Mouse (Mus musculus) midbrain, embryonic 16.5 days (tissue): ENCODE data around the gene Fbf1. TPM values are rescaled to one million over a fixed set of nuclear protein-coding genes. Genes with fewer than 3 reads are reported as not detected.
A peak's percentile ranks its signal among the peaks of the same experiment; 100 is the strongest.

ENCODE experiments used
- ATAC-seq: fragments of 200-750 bp; cut with Nextera tagmentation; 2 replicates; pipeline ENCODE4 v1.8.0; 2017; ENCODE audit warnings: moderate TSS enrichment
- H3K27ac ChIP-seq: fragments of 300-500 bp; sonication (generic); 2 replicates; pipeline ENCODE4 v1.5.1; 2014; ENCODE audit warnings: mild to moderate bottlenecking, low read length, mixed read lengths
- H3K27me3 ChIP-seq: fragments of 300-500 bp; sonication (generic); 2 replicates; pipeline ENCODE4 v1.6.1; 2014; ENCODE audit warnings: low read depth, low read length, mixed read lengths; ENCODE audit not compliant: control insufficient read depth, insufficient read depth
- H3K36me3 ChIP-seq: fragments of 300-500 bp; sonication (generic); 2 replicates; pipeline ENCODE4 v1.6.1; 2014; ENCODE audit warnings: mild to moderate bottlenecking, low read length, moderate library complexity, mixed read lengths; ENCODE audit not compliant: control insufficient read depth, insufficient read depth
- H3K4me1 ChIP-seq: fragments of 300-500 bp; sonication (generic); 2 replicates; pipeline ENCODE4 v1.6.1; 2014; ENCODE audit warnings: mild to moderate bottlenecking, low read length, mixed read lengths; ENCODE audit not compliant: control insufficient read depth, insufficient read depth
- H3K4me2 ChIP-seq: fragments of 300-500 bp; sonication (generic); 2 replicates; pipeline ENCODE4 v1.6.1; 2014; ENCODE audit warnings: mild to moderate bottlenecking, low read length, mixed read lengths
- H3K4me3 ChIP-seq: fragments of 300-500 bp; sonication (generic); 2 replicates; pipeline ENCODE4 v1.5.1; 2014; ENCODE audit warnings: low read depth, mild to moderate bottlenecking, low read length, moderate library complexity, mixed read lengths
- H3K9ac ChIP-seq: fragments of 300-500 bp; sonication (generic); 2 replicates; pipeline ENCODE4 v1.6.1; 2014; ENCODE audit warnings: low read depth, low read length, mixed read lengths
- H3K9me3 ChIP-seq: fragments of 300-500 bp; sonication (generic); replicated peaks from 2 replicates; pipeline ENCODE4 v1.6.1; 2014; ENCODE audit warnings: mild to moderate bottlenecking, low read length, mixed read lengths; ENCODE audit not compliant: control insufficient read depth, poor library complexity, severe bottlenecking
- WGBS: fragments of 180-500 bp; shearing (Covaris S2); extraction: QIAGEN DNeasy Blood & Tissue Kit; methylation state at CpG from one replicate; pipeline ENCODE4 v1.1.7; 2014; 5-methylcytosine and 5-hydroxymethylcytosine counted together
- polyA plus RNA-seq: library from polyadenylated mRNA; unstranded; fragments of >200 nt; fragmentation: Nextera tagmentation; extraction: Ambion mirVana; gene quantifications from 2 replicates; pipeline ENCODE4 v1.2.1, GENCODE M21; 2015

Fbf1 gene
- polyA plus RNA-seq, 1 experiment from 2014 or later = 69.4 TPM

DNA sequence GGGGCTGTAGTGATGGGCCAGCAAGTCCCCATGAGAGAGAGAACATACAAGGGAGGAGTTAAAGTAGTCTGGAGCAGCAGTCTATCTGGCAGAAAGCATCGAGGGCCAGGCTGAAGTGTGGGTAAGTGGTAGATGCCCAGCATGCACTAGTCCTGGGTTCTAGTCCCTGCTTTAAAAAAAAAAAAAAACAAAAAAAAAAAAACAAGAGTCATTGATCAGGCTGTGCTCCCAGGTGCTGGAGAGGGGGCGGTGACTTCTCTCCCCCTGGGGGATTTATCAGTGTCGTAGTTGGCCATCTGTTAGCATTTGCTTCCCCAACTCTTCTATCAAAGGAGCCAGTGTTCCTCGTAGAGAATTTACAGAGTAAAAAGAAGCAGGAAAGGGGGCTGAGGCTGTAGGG lies 38.7 kb upstream of the Fbf1 start:
- Histone ChIP-seq H3K4me2 (no peak overlapping the region), H3K9me3 (no peaks in the 10 kb centered on the region), H3K4me1 (no peaks in the 10 kb centered on the region), H3K9ac (no peak overlapping the region), H3K27me3 (no peaks in the 10 kb centered on the region), H3K27ac (no peak overlapping the region), H3K36me3 (peaks cover 12% of the 10 kb centered on the region), H3K4me3 (no peak overlapping the region)
- no peak for ATAC-seq
- WGBS = 83% methylated on average over 4 of the region's 4 CpGs

DNA sequence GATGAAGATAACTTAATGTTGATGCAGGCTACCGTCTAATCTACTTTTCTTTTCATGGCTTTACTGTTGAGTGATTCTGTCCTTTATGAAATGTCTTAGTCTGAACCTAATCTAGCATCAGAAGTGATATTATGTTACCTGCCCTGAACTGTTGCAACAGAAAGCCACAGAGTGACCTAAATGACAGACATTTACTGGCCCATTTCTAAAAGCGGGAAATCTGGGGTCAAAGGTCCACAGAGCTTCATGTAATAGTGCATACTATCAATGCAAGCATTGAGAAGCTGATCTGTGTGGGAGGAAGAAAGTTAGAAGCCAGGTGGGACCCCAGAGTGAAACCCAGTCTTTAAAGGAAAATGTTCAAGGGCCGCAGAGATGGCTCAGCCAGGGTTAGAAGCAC lies 35.2 kb upstream of the Fbf1 start:
- Histone ChIP-seq H3K9ac (no peak overlapping the region), H3K9me3 (no peaks in the 10 kb centered on the region), H3K27ac (no peak overlapping the region), H3K4me3 (no peak overlapping the region), H3K4me2 (no peak overlapping the region), H3K27me3 (no peaks in the 10 kb centered on the region), H3K36me3 (peaks cover 12% of the 10 kb centered on the region), H3K4me1 (peaks cover 3% of the 10 kb centered on the region; the same call in 1 of the 2 replicates)
- no peak for ATAC-seq
- 95% methylated on average over 3 of the region's 3 CpGs for WGBS

DNA sequence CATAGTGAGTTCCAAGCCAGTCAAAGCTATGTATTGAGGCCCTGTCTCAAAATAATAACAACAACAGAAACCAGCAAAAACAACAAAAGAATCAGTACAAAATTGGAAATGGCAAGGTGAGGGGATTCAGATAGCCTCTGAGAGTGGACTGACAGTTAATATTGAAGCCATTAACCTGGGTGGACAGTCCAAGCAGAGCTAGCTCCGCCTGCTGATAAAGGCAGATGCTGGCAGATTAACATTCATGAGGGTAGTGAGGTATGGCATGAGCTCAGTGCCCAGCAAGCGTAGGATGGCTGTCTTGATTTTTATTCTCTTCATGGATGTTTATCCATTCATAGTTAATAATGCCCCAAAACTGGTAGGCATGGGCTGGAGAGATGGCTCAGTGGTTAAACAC lies 33.2 kb upstream of the Fbf1 start:
- 93% methylated on average over 2 of the region's 2 CpGs for WGBS
- Histone ChIP-seq H3K4me3 (no peak overlapping the region), H3K9me3 (no peaks in the 10 kb centered on the region), H3K36me3 (peaks cover 8% of the 10 kb centered on the region), H3K27ac (no peak overlapping the region), H3K27me3 (no peaks in the 10 kb centered on the region), H3K4me2 (no peak overlapping the region), H3K9ac (no peak overlapping the region), H3K4me1 (peaks cover 18% of the 10 kb centered on the region)
- ATAC-seq = no peak

DNA sequence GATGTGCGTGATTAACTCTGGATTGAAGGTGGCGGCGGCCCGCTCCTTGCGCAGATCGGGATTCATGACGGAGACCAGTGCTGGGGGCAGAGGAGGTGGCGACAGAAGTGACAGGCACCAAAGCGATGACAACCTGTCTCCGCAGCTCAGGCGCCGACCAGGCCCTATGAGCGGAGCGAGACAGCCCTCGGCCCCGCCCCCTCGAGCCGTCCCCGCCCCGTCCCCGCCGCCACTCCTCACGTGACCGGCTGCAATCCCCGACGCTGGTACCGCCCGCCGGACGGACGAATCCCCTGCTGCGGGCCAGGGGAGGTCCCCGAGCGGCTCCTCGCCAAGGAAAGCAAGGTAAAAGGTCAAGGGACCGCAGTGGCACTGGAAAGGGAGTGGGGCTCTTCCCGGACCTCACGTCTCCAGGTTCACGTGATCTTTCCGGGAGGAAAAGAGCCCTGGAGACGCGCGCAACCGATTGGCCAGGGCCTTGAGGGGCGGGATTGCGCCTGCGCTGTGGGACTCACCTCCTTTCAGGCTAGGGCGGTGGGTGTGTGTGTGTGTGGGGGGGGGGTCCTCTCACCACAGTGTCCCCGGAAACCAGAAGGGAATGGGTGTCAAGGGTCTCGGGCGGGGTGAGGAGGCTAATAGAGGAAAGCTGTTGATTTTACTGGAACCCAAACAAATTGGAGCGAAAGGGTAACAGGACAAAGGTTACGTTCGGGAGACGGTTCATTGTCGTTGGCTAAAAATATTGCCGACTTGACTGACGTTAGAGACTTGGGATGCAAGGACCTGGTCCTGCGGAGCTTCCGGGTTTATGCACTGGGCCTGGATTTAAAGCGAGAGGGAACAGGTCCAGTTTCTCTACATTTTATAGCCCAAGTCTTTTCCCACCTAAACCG lies 30.9 kb upstream of the Fbf1 start, which contains the start of the genes Ten1 and Acox1:
Gene Ten1, plus strand, starts transcription at position 217 of the 893 bp plus-strand sequence.
Gene Acox1, minus strand, starts transcription at position 407 of the 893 bp plus-strand sequence.
- Histone ChIP-seq H3K4me2 (peak within 1 kb of the TSS; percentile 68), H3K4me1 (peaks cover 34% of the 10 kb centered on the region), H3K4me3 (peak within 1 kb of the TSS; percentile 80), H3K9ac (peak within 1 kb of the TSS; percentile 92), H3K27ac (peak within 1 kb of the TSS; percentile 99), H3K27me3 (no peaks in the 10 kb centered on the region), H3K36me3 (peaks cover 12% of the 10 kb centered on the region), H3K9me3 (no peaks in the 10 kb centered on the region)
- under 1% methylated on average over 62 of the region's 62 CpGs for WGBS
- peak; percentile 97 for ATAC-seq

DNA sequence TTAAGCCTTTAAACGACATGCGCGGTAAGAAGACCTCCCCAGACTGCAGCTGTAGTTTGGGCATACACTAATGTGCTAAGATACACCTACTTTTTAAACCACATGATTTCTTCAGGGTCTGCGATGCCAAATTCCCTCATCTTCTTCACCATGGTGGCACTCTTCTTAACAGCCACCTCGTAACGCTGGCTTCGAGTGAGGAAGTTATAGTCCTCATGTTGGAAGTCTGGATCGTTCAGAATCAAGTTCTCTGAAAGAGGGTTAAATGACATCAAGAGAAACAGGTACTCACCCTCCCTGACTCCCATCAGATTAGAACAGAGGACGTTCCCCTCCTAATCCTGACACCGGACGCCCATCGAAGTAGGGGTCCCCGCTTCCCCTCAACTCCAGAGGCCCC lies 30.2 kb upstream of the Fbf1 start:
- 21% methylated on average over 13 of the region's 13 CpGs for WGBS
- peak overlapping the region; percentile 99 for H3K27ac ChIP-seq
- H3K9me3 ChIP-seq = no peaks in the 10 kb centered on the region
- peak overlapping the region; percentile 62 for H3K4me2 ChIP-seq
- H3K36me3 ChIP-seq = peaks cover 12% of the 10 kb centered on the region
- ATAC-seq = no peak; the same call in 1 of the 2 replicates
- H3K9ac ChIP-seq = peak overlapping the region; percentile 92
- no peaks in the 10 kb centered on the region for H3K27me3 ChIP-seq
- H3K4me3 ChIP-seq = peak overlapping the region; percentile 80
- H3K4me1 ChIP-seq = peaks cover 34% of the 10 kb centered on the region

DNA sequence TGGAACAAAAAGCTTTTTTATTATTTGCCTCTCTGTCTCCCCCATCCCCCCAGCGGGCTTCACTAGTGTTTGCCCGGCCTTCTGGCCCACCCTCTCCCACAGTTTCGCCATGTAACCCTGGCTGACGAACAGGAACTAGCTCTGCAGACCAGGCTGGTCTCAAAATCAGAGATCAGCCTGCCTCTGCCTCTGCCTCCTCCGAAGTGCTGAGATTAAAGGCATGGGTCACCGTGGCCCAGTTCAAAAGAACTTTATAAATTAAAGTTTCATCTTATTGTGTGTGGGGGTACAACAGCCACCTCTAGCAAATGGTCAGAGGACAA lies 29.6 kb upstream of the Fbf1 start:
- Histone ChIP-seq H3K9me3 (no peaks in the 10 kb centered on the region), H3K27me3 (no peaks in the 10 kb centered on the region), H3K4me3 (peak overlapping the region; percentile 80), H3K4me2 (peak overlapping the region; percentile 62), H3K4me1 (peaks cover 34% of the 10 kb centered on the region), H3K9ac (0 out of 2 replicates have a peak overlapping the region, but pooled peaks have one; percentile 27), H3K36me3 (peaks cover 12% of the 10 kb centered on the region), H3K27ac (no peak overlapping the region)
- ATAC-seq = no peak
- 87% methylated on average over 6 of the region's 6 CpGs for WGBS

DNA sequence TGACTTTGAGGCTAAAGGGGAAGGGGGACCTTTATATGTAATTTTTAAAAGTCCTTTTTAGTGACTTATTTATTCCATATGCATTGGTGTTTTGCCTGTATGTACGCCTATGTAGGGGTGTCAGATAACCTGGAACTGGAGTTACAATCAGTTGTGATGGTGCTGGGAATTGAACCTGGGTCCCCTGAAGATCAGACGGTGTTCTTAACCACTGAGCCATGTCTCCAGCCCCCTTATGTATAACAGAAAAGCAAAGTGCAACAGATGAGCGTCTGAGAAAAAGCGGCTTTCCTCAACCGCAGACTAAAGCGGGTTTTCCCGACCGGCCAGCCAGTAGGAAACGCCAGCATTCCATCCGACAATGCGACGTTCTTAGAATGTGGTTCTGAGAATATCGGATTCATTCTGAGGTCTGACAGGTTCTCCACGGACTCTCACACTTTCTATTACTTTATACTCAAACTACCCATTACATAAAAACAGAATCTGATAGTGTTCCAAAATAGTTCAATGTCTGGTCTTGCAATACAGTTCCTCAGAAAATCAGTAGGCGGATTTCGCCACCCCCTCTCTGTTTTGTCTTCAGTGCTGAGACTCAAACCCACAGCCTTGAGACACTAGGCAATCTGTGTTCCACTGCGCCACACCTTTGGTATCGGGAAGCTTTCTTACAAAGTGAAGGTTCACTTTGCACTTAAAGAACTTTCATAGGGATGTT lies 29.1 kb upstream of the Fbf1 start:
- 94% methylated on average over 18 of the region's 18 CpGs for WGBS
- Histone ChIP-seq H3K9me3 (no peaks in the 10 kb centered on the region), H3K4me3 (peak overlapping the region; percentile 80; the same call in 1 of the 2 replicates), H3K4me2 (peak overlapping the region; percentile 62; the same call in 1 of the 2 replicates), H3K4me1 (peaks cover 34% of the 10 kb centered on the region), H3K9ac (no peak overlapping the region), H3K36me3 (peaks cover 12% of the 10 kb centered on the region), H3K27ac (no peak overlapping the region), H3K27me3 (no peaks in the 10 kb centered on the region)
- ATAC-seq = no peak

DNA sequence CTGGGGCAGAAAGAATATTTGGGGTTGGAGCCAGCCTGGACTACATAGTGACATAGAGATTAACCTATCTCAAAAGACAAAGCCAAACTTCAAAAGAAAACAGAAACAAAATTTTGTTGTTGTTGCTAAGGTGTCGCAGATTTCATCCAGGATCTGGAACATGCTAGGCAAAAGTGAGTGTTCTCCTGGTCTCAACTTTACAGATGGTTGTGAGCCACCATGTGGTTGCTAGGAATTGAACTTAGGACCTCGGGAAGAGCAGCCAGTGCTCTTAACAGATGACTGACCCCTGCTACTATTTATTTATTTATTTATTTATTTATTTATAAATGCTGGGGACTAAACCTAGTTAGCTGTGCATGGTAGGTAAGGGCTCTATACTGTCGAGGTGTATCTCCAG lies 28.4 kb upstream of the Fbf1 start:
- no peak overlapping the region for H3K4me3 ChIP-seq
- no peak for ATAC-seq
- H3K9ac ChIP-seq = no peak overlapping the region
- H3K4me1 ChIP-seq = peaks cover 34% of the 10 kb centered on the region
- 88% methylated on average over 3 of the region's 3 CpGs for WGBS
- H3K9me3 ChIP-seq = no peaks in the 10 kb centered on the region
- H3K27me3 ChIP-seq = no peaks in the 10 kb centered on the region
- H3K27ac ChIP-seq = no peak overlapping the region
- peaks cover 12% of the 10 kb centered on the region for H3K36me3 ChIP-seq
- H3K4me2 ChIP-seq = no peak overlapping the region

DNA sequence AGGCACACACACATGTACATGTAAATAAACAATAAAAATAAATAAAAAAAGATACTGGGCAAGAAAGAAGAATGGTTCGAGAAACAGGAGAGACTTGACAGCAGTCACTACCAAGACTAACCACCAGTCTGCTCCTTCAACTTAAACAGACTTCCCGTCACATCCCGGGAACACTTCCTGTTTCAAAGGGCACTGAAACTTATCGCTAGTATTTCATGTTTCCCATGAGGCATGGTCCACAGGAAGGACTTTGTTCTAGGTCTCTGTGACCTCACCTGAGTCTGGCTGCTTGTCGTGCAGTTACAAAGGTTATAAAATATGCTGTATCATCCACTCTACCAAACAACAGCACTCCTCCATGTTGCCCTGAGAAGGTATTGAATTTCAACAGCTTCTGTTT lies 27.3 kb upstream of the Fbf1 start:
- 85% methylated on average over 5 of the region's 5 CpGs for WGBS
- Histone ChIP-seq H3K27me3 (no peaks in the 10 kb centered on the region), H3K9ac (no peak overlapping the region), H3K9me3 (no peaks in the 10 kb centered on the region), H3K4me3 (no peak overlapping the region), H3K36me3 (peaks cover 16% of the 10 kb centered on the region), H3K27ac (no peak overlapping the region), H3K4me1 (peaks cover 34% of the 10 kb centered on the region), H3K4me2 (no peak overlapping the region)
- no peak for ATAC-seq
